Mouse (Mus musculus): ENCODE measurements around the gene Stt3b.

DNA sequence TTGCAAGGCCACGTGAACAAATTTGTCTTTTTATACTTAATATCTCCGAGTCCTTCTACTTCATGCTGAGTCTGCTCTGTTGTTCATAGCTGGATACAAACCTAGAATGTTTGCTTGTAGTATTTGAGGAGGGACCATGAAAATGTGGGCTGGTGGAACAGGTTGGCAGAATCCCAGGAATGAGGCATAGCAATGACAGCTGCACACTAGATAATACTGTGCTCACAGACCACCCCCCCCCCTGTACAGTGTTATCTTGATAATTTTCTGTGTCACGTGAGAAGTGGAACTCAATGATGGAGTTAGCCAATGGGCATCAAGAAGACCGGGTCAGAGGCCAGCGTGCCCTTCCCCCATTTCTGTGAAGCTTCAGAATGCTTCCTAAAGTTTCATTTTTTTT lies 104.0 kb downstream of the Stt3b start:
- no peak for TF ChIP-seq CTCF (conservative IDR thresholded peaks at IDR 0.05; ENCODE audit: low read length)
- TF ChIP-seq NANOG (IDR thresholded peaks at IDR 0.05; ENCODE audit: borderline replicate concordance, low read length): no peak
- TF ChIP-seq POU5F1 (IDR thresholded peaks at IDR 0.05; ENCODE audit: borderline replicate concordance, low read length): no peak
